Mouse (Mus musculus): ENCODE data around the gene Bcl2l14. TPM values are rescaled to one million over a fixed set of nuclear protein-coding genes. Genes with fewer than 3 reads are reported as not detected.

The Bcl2l14 gene
- polyA plus RNA-seq, 1 experiment from 2014 or later = 1.0 TPM

GRCm38 (mm10) chr6:134407226-134407625 is 11.1 kb downstream of the Bcl2l14 start:
- Histone ChIP-seq H3K4me3 (no peak overlapping the region), H3K27me3 (no peaks in the 10 kb centered on the region), H3K27ac (0 out of 2 replicates have a peak overlapping the region, but pooled peaks have one; percentile 24), H3K4me1 (peaks cover 7% of the 10 kb centered on the region; the same call in 1 of the 2 replicates), H3K4me2 (no peak overlapping the region), H3K9me3 (no peaks in the 10 kb centered on the region), H3K9ac (no peak overlapping the region), H3K36me3 (no peaks in the 10 kb centered on the region)
- ATAC-seq (ENCODE audit: insufficient number of reproducible peaks, insufficient read depth, low FRiP score, low TSS enrichment, low read depth) = no peak
- 55% methylated on average over 5 of the region's 5 CpGs for WGBS

- WGBS = 61% methylated on average over 18 of the region's 18 CpGs
- Histone ChIP-seq H3K9ac (no peak overlapping the region), H3K4me1 (0 out of 2 replicates have a peak, but pooled peaks cover 3% of the 10 kb centered on the region), H3K9me3 (no peaks in the 10 kb centered on the region), H3K27ac (peak overlapping the region; percentile 11; the same call in 1 of the 2 replicates), H3K27me3 (no peaks in the 10 kb centered on the region), H3K4me3 (no peak overlapping the region), H3K4me2 (no peak overlapping the region; the same call in 1 of the 2 replicates), H3K36me3 (no peaks in the 10 kb centered on the region)
- ATAC-seq (ENCODE audit: insufficient number of reproducible peaks, insufficient read depth, low FRiP score, low TSS enrichment, low read depth) = no peak
Measured at GRCm38 (mm10) chr6:134413706-134414531, 17.8 kb downstream of the Bcl2l14 start.

- Histone ChIP-seq H3K9me3 (no peaks in the 10 kb centered on the region), H3K9ac (no peak overlapping the region), H3K4me2 (no peak overlapping the region; the same call in 1 of the 2 replicates), H3K4me1 (0 out of 2 replicates have a peak, but pooled peaks cover 3% of the 10 kb centered on the region), H3K36me3 (no peaks in the 10 kb centered on the region), H3K27ac (peak overlapping the region; percentile 11; the same call in 1 of the 2 replicates), H3K4me3 (no peak overlapping the region), H3K27me3 (no peaks in the 10 kb centered on the region)
- 60% methylated on average over 4 of the region's 4 CpGs for WGBS
- no peak for ATAC-seq (ENCODE audit: insufficient number of reproducible peaks, insufficient read depth, low FRiP score, low TSS enrichment, low read depth)
Measured at GRCm38 (mm10) chr6:134414532-134414883, 18.4 kb downstream of the Bcl2l14 start.

- Histone ChIP-seq H3K4me1 (0 out of 2 replicates have a peak, but pooled peaks cover 3% of the 10 kb centered on the region), H3K4me3 (no peak overlapping the region), H3K27me3 (no peaks in the 10 kb centered on the region), H3K4me2 (no peak overlapping the region), H3K27ac (no peak overlapping the region), H3K36me3 (no peaks in the 10 kb centered on the region), H3K9ac (no peak overlapping the region), H3K9me3 (no peaks in the 10 kb centered on the region)
- 38% methylated on average over 3 of the region's 3 CpGs for WGBS
- no peak for ATAC-seq (ENCODE audit: insufficient number of reproducible peaks, insufficient read depth, low FRiP score, low TSS enrichment, low read depth)
Measured at GRCm38 (mm10) chr6:134416556-134417105, 20.5 kb downstream of the Bcl2l14 start.

- no peak overlapping the region for H3K27ac ChIP-seq
- H3K4me1 ChIP-seq = 0 out of 2 replicates have a peak, but pooled peaks cover 3% of the 10 kb centered on the region
- WGBS = 68% methylated on average over 3 of the region's 3 CpGs
- H3K4me2 ChIP-seq = no peak overlapping the region
- H3K4me3 ChIP-seq = no peak overlapping the region
- ATAC-seq (ENCODE audit: insufficient number of reproducible peaks, insufficient read depth, low FRiP score, low TSS enrichment, low read depth) = no peak
- no peaks in the 10 kb centered on the region for H3K27me3 ChIP-seq
- no peaks in the 10 kb centered on the region for H3K9me3 ChIP-seq
- no peaks in the 10 kb centered on the region for H3K36me3 ChIP-seq
- no peak overlapping the region for H3K9ac ChIP-seq
Measured at GRCm38 (mm10) chr6:134417886-134418285, 21.8 kb downstream of the Bcl2l14 start.

GRCm38 (mm10) chr6:134420375-134420774 is 24.3 kb downstream of the Bcl2l14 start:
- Histone ChIP-seq H3K27me3 (no peaks in the 10 kb centered on the region), H3K4me2 (no peak overlapping the region), H3K36me3 (no peaks in the 10 kb centered on the region), H3K27ac (no peak overlapping the region), H3K9ac (no peak overlapping the region), H3K4me1 (0 out of 2 replicates have a peak, but pooled peaks cover 2% of the 10 kb centered on the region), H3K4me3 (no peak overlapping the region), H3K9me3 (no peaks in the 10 kb centered on the region)
- 87% methylated on average over 8 of the region's 8 CpGs for WGBS
- no peak for ATAC-seq (ENCODE audit: insufficient number of reproducible peaks, insufficient read depth, low FRiP score, low TSS enrichment, low read depth)

GRCm38 (mm10) chr6:134421921-134422320 is 25.8 kb downstream of the Bcl2l14 start:
- WGBS = 86% methylated on average over 6 of the region's 6 CpGs
- no peak overlapping the region for H3K27ac ChIP-seq
- H3K4me2 ChIP-seq = no peak overlapping the region
- H3K9me3 ChIP-seq = no peaks in the 10 kb centered on the region
- no peak for ATAC-seq (ENCODE audit: insufficient number of reproducible peaks, insufficient read depth, low FRiP score, low TSS enrichment, low read depth)
- no peaks in the 10 kb centered on the region for H3K36me3 ChIP-seq
- H3K4me3 ChIP-seq = no peak overlapping the region
- 0 out of 2 replicates have a peak, but pooled peaks cover 2% of the 10 kb centered on the region for H3K4me1 ChIP-seq
- H3K9ac ChIP-seq = no peak overlapping the region
- no peaks in the 10 kb centered on the region for H3K27me3 ChIP-seq

GRCm38 (mm10) chr6:134425216-134425717 is 29.1 kb downstream of the Bcl2l14 start:
- Histone ChIP-seq H3K27ac (no peak overlapping the region), H3K9me3 (no peaks in the 10 kb centered on the region), H3K36me3 (no peaks in the 10 kb centered on the region), H3K9ac (0 out of 2 replicates have a peak overlapping the region, but pooled peaks have one; percentile 32), H3K4me3 (peak overlapping the region; percentile 12; the same call in 1 of the 2 replicates), H3K4me1 (peaks cover 19% of the 10 kb centered on the region), H3K27me3 (no peaks in the 10 kb centered on the region), H3K4me2 (peak overlapping the region; percentile 40; the same call in 1 of the 2 replicates)
- WGBS = 28% methylated on average over 11 of the region's 11 CpGs
- ATAC-seq (ENCODE audit: insufficient number of reproducible peaks, insufficient read depth, low FRiP score, low TSS enrichment, low read depth) = peak; percentile 73; the same call in 1 of the 2 replicates

- WGBS = 72% methylated on average over 3 of the region's 3 CpGs
- H3K27ac ChIP-seq = no peak overlapping the region
- no peak for ATAC-seq (ENCODE audit: insufficient number of reproducible peaks, insufficient read depth, low FRiP score, low TSS enrichment, low read depth)
- H3K4me3 ChIP-seq = no peak overlapping the region
- H3K9me3 ChIP-seq = no peaks in the 10 kb centered on the region
- no peak overlapping the region for H3K9ac ChIP-seq
- H3K36me3 ChIP-seq = no peaks in the 10 kb centered on the region
- peaks cover 19% of the 10 kb centered on the region for H3K4me1 ChIP-seq
- no peaks in the 10 kb centered on the region for H3K27me3 ChIP-seq
- H3K4me2 ChIP-seq = no peak overlapping the region
Measured at GRCm38 (mm10) chr6:134427165-134427564, 31.0 kb downstream of the Bcl2l14 start.

- Histone ChIP-seq H3K4me1 (peaks cover 19% of the 10 kb centered on the region), H3K9me3 (no peaks in the 10 kb centered on the region), H3K27ac (peak overlapping the region; percentile 81), H3K9ac (peak overlapping the region; percentile 51; the same call in 1 of the 2 replicates), H3K4me3 (no peak overlapping the region), H3K36me3 (no peaks in the 10 kb centered on the region), H3K27me3 (no peaks in the 10 kb centered on the region), H3K4me2 (peak overlapping the region; percentile 27)
- 24% methylated on average over 5 of the region's 5 CpGs for WGBS
- no peak for ATAC-seq (ENCODE audit: insufficient number of reproducible peaks, insufficient read depth, low FRiP score, low TSS enrichment, low read depth)
Measured at GRCm38 (mm10) chr6:134428455-134428854, 32.3 kb downstream of the Bcl2l14 start.

- H3K27ac ChIP-seq = no peak overlapping the region
- H3K9ac ChIP-seq = no peak overlapping the region
- H3K9me3 ChIP-seq = no peaks in the 10 kb centered on the region
- H3K4me3 ChIP-seq = no peak overlapping the region
- 72% methylated on average over 9 of the region's 9 CpGs for WGBS
- no peaks in the 10 kb centered on the region for H3K36me3 ChIP-seq
- H3K4me2 ChIP-seq = no peak overlapping the region
- H3K4me1 ChIP-seq = peaks cover 17% of the 10 kb centered on the region
- no peaks in the 10 kb centered on the region for H3K27me3 ChIP-seq
- no peak for ATAC-seq (ENCODE audit: insufficient number of reproducible peaks, insufficient read depth, low FRiP score, low TSS enrichment, low read depth)
Measured at GRCm38 (mm10) chr6:134430161-134430799, 34.2 kb downstream of the Bcl2l14 start.
